Mouse (Mus musculus) erythroblast, embryonic 14.5 days (primary cell): ENCODE data around the gene Mthfr. TPM values are rescaled to one million over a fixed set of nuclear protein-coding genes. Genes with fewer than 3 reads are reported as not detected.

Experiments used
- H3K27me3 ChIP-seq: 2 replicates; pipeline ENCODE4 v1.6.1; 2012; ENCODE audit warnings: inconsistent platforms; ENCODE audit not compliant: control insufficient read depth
- H3K36me3 ChIP-seq: 2 replicates; pipeline ENCODE4 v1.6.1; 2012; ENCODE audit warnings: mild to moderate bottlenecking, inconsistent platforms; ENCODE audit not compliant: control insufficient read depth
- H3K4me1 ChIP-seq: 2 replicates; pipeline ENCODE4 v1.6.1; 2012; ENCODE audit warnings: inconsistent platforms; ENCODE audit not compliant: control insufficient read depth
- H3K4me3 ChIP-seq: replicated peaks from 2 replicates; pipeline ENCODE3; 2012; ENCODE audit warnings: moderate library complexity, mild to moderate bottlenecking, inconsistent platforms
- H3K9me3 ChIP-seq: 2 replicates; pipeline ENCODE4 v1.6.1; 2012; ENCODE audit warnings: low read length, inconsistent platforms, mixed read lengths; ENCODE audit not compliant: control insufficient read depth
- GATA1 ChIP-seq: IDR thresholded peaks from 2 replicates; pipeline ENCODE4 v1.6.1; 2012; ENCODE audit warnings: low read length, inconsistent platforms, mixed read lengths
- TAL1 ChIP-seq: IDR thresholded peaks from 3 replicates; pipeline ENCODE4 v1.6.1; 2012; ENCODE audit warnings: low read length, inconsistent platforms, mixed read lengths
- polyA plus RNA-seq: library from polyadenylated mRNA; stranded (reverse); fragments of >175 nt; gene quantifications from 2 replicates; pipeline ENCODE4 v1.2.3, GENCODE M21; 2012

Mthfr gene
- polyA plus RNA-seq, 1 experiment = 2.8 TPM

DNA sequence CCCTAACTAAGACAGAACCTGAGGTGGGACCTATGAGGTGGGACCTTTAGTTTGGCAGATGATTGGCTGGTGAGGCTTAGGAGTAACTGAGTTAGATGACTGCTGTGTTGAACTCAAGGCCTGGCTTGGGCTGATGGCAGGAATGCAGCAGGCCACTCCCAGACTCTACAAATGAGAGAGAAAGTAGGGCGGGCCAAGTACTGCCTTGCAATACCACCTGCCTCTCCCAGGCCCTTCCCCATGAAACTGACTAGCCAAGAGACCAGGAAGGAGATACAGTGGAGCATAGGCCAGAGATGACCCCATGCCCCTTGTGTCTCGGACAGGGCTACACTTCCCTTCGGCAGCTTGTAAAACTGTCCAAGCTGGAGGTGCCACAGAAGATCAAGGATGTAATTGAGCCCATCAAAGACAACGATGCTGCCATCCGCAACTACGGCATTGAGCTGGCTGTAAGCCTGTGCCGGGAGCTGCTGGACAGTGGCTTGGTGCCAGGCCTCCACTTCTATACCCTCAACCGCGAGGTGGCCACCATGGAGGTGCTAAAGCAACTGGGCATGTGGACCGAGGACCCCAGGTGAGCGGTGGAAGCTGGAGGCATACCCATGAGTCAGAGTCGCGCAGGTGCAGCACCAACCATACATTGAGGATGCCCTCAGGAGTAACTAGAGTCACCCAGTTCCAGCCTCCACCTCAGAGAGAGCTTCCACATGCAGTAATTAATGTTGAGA is 12.3 kb downstream of the Mthfr start:
- peaks cover 100% of the 10 kb centered on the region for H3K36me3 ChIP-seq
- H3K27me3 ChIP-seq = no peaks in the 10 kb centered on the region
- no peaks in the 10 kb centered on the region for H3K9me3 ChIP-seq
- no peak overlapping the region for H3K4me3 ChIP-seq
- TF ChIP-seq TAL1 (no peak), GATA1 (no peak)
- H3K4me1 ChIP-seq = peaks cover 47% of the 10 kb centered on the region

DNA sequence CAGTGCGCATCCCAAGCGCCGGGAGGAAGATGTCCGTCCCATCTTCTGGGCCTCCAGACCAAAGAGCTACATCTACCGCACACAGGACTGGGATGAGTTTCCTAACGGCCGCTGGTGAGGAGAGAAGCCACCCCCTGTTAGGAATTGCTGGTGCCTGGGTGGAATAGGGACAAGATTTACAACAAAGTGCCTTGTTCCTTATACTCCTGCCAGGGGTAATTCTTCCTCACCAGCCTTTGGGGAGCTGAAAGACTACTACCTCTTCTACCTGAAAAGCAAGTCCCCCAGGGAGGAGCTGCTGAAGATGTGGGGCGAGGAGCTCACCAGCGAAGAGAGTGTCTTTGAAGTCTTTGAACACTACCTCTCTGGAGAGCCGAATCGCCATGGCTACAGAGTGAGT is 13.0 kb downstream of the Mthfr start:
- TF ChIP-seq GATA1 (no peak), TAL1 (no peak)
- no peaks in the 10 kb centered on the region for H3K27me3 ChIP-seq
- H3K36me3 ChIP-seq = peaks cover 100% of the 10 kb centered on the region
- no peaks in the 10 kb centered on the region for H3K9me3 ChIP-seq
- peaks cover 40% of the 10 kb centered on the region for H3K4me1 ChIP-seq
- no peak overlapping the region for H3K4me3 ChIP-seq

DNA sequence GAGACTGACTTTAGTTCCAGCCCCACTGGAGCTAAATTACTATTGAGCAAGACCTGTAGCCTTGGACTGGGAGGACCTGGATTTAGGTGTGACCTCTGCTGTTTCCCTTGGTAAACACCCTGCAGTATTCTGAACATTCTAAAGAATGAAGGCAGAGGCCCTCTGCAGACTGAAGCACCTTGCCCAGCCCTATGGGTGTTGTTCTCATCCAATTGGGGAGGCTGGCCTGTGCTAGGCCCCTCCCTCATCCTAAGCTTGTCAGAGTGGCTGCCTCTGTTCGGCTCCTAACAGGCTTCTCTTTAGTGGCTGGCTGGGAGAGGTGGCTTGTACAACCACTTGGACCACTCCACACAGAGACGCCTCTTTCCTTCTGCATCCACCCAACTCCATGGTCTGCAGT is 14.1 kb downstream of the Mthfr start:
- no peaks in the 10 kb centered on the region for H3K27me3 ChIP-seq
- no peak overlapping the region for H3K4me3 ChIP-seq
- H3K9me3 ChIP-seq = no peaks in the 10 kb centered on the region
- H3K36me3 ChIP-seq = peaks cover 100% of the 10 kb centered on the region
- TF ChIP-seq GATA1 (no peak), TAL1 (no peak)
- H3K4me1 ChIP-seq = peaks cover 29% of the 10 kb centered on the region

DNA sequence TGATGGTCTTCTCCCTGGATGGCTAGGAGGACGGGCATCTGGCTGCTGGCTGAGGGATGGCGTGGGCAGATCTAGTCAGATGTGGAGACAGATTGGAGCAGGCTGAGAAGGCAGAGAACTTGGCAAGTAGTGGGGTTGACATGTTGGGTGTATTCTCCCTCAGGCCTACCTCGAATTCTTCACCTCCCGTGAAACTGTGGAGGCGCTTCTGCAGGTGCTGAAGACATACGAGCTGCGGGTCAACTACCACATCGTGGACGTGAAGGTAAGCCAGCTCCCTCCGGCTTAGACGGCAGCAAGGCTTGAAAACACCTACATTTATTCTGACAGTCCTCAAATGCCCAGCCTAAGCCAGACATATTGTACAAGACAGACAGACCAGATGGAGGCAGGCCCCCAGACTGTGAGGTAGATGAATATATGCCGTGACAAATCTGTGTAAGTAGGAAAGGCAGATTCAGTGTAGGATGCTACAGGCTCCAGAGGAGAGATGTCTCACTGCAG is 14.6 kb downstream of the Mthfr start:
- H3K4me3 ChIP-seq = no peak overlapping the region
- H3K36me3 ChIP-seq = peaks cover 100% of the 10 kb centered on the region
- peaks cover 25% of the 10 kb centered on the region for H3K4me1 ChIP-seq
- TF ChIP-seq GATA1 = no peak
- no peak for TF ChIP-seq TAL1
- no peaks in the 10 kb centered on the region for H3K9me3 ChIP-seq
- H3K27me3 ChIP-seq = no peaks in the 10 kb centered on the region

DNA sequence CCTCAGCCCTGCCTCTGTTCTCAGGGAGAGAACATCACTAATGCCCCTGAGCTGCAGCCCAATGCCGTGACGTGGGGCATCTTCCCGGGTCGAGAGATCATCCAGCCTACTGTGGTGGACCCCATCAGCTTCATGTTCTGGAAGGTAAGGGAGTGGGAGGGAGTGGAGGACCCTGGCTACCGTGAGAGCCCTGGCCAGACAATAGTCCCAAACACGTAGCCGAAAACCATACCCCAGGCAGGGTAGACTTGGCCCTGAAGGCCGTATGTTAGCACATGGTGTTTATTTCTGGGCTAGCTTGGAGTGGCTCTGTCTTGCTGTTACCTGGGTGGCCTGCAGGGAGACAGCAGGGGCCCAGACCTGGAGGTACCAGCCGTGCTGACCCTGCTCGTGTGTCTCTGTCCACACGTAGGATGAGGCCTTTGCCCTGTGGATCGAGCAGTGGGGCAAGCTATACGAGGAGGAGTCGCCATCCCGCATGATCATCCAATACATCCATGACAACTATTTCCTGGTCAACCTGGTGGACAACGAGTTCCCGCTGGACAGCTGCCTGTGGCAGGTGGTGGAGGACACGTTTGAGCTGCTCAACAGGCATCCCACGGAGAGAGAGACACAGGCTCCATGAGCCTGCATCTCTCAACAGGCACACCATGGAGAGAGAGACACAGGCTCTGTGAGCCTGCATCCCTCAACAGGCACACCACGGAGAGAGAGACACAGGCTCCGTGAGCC is 16.3 kb downstream of the Mthfr start:
- no peak for TF ChIP-seq GATA1
- no peak for TF ChIP-seq TAL1
- H3K4me1 ChIP-seq = peaks cover 19% of the 10 kb centered on the region
- H3K36me3 ChIP-seq = peaks cover 91% of the 10 kb centered on the region
- no peak overlapping the region for H3K4me3 ChIP-seq
- H3K9me3 ChIP-seq = no peaks in the 10 kb centered on the region
- no peaks in the 10 kb centered on the region for H3K27me3 ChIP-seq

DNA sequence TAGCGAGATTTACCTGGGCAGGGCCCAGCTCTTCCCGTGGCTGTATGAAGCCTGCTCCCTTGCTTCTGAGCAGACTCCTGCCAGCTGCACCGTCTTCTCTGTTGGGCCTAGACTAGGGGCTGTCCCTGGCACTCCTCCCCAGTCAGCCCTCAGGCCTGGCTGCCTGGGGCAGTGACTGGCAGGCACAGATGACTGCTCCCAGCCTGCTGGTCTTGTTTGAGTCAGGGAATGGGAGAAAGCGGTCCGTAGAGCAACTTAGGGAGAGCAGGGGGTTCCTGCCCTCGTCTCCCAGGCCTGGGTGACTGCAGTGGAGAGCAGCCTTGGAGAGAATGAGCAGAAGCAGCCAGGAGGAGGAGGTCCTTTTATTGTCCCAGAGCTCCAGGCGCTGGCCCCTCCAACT is 17.4 kb downstream of the Mthfr start:
- peaks cover 13% of the 10 kb centered on the region for H3K4me1 ChIP-seq
- TF ChIP-seq GATA1 (no peak), TAL1 (no peak)
- H3K9me3 ChIP-seq = no peaks in the 10 kb centered on the region
- H3K27me3 ChIP-seq = no peaks in the 10 kb centered on the region
- no peak overlapping the region for H3K4me3 ChIP-seq
- H3K36me3 ChIP-seq = peaks cover 80% of the 10 kb centered on the region

DNA sequence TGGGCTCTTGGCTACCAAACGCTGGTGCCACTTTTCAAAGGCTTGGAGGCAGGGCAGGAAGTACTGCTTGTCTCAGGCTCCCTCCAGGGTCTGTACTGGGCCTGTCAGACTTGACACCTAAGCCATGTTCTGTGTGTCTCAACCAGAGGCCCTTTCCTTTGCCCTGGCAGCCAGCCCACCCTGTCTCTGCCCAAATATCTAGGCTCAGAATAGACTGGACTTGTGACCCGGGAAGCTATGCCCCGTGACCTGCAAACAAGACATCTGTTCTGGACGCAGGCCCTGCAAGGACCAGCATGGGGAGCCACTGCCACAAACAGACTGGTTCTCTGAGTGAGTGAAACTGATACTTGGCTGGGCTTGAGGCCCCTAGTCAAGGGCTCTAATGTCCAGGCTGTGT is 17.9 kb downstream of the Mthfr start:
- no peaks in the 10 kb centered on the region for H3K9me3 ChIP-seq
- H3K36me3 ChIP-seq = peaks cover 74% of the 10 kb centered on the region
- no peak overlapping the region for H3K4me3 ChIP-seq
- H3K4me1 ChIP-seq = peaks cover 11% of the 10 kb centered on the region
- no peaks in the 10 kb centered on the region for H3K27me3 ChIP-seq
- no peak for TF ChIP-seq GATA1
- TF ChIP-seq TAL1 = no peak

DNA sequence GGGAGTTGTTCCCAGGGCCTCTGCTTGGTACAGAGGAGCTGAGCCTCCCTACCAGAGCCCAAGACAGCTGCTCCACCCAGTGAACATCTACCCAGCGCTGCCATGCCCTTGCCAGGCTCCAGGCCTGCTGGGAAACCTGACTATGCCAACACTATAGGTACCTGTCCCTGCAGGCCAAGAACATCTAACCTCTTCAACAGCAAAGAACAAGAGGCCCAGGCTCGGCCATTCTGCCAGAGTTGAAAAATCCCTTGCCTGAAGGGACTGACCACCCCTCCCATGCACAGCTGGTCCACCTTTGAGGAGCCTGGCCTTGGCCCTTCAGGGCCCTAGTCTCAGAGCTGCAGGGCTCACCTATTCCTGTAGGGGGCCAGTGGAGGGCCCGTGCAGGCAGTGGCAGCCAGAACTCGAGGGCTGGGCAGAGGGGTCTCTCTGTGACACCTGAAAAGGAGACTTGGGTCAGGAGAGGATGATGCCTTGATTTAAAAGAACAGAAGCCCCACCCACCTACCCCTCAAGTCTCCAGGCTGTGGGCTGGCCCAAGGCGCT is 18.9 kb downstream of the Mthfr start:
- Histone ChIP-seq H3K36me3 (peaks cover 65% of the 10 kb centered on the region), H3K27me3 (no peaks in the 10 kb centered on the region), H3K4me1 (peaks cover 11% of the 10 kb centered on the region)

DNA sequence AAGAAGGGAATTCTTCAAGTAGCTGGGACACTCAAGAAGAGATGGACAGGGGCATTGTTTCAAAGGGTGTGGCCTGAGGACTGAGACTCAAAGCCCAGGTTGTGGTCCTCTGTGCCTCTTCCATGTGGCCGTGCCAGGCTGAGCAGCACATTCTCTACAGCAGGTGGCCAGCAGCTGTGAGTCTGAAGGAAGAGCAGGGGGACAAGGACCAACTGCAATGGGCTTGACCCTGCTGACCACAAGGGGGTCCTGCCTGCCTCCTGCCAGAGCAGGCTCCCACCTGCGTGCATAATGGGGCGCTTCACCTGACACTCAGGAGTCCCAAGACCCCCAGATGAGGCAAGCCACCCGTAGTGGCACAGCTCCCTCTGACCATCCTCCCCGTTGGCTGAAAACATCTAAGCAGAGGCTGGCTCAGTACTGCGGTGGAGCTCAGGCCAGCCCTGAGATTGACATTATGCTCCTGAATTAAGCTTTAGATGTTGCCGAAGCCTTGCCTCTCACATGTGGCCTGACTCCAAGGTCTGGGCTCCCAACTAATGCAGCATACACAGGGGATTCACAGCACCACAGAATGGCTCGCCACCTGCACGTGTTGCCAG is 19.4 kb downstream of the Mthfr start:
- Histone ChIP-seq H3K9me3 (no peaks in the 10 kb centered on the region), H3K4me1 (peaks cover 11% of the 10 kb centered on the region), H3K4me3 (no peak overlapping the region), H3K27me3 (no peaks in the 10 kb centered on the region), H3K36me3 (peaks cover 59% of the 10 kb centered on the region)
- TF ChIP-seq TAL1 (no peak), GATA1 (no peak)

More for the DNA sequence above, 18.9 kb downstream of the Mthfr start:
- Histone ChIP-seq H3K9me3 (no peaks in the 10 kb centered on the region), H3K4me3 (no peak overlapping the region)
- no peak for TF ChIP-seq GATA1
- no peak for TF ChIP-seq TAL1
